Mouse (Mus musculus): ENCODE data around the gene Cdh18.
"Not testable (repeated sequence)": the region's sequence is repeated elsewhere in the genome, so short reads cannot be mapped to it uniquely, and the experiment has no call there.

Cdh18 gene

DNA sequence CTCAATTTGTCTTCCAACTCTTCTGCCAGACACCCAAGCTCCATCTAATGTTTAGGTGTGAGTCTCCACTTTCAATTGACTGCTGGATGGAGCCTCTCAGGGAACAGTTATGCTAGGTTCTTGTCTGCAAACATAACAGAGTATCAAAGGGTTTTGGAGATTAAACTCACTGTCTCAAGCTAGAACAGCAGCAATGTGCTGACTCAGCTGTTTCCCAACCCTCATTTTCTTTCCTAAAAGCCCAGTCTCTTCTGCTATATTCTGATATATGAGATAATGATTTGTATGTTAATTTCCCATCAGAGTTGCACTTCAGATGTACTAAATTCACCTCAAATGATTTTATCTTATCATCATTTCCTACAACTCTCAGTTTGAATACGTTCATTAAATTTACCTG is 398.4 kb downstream of the Cdh18 start:
- no peak for DNase-seq (ENCODE audit: low read depth, low spot score)

DNA sequence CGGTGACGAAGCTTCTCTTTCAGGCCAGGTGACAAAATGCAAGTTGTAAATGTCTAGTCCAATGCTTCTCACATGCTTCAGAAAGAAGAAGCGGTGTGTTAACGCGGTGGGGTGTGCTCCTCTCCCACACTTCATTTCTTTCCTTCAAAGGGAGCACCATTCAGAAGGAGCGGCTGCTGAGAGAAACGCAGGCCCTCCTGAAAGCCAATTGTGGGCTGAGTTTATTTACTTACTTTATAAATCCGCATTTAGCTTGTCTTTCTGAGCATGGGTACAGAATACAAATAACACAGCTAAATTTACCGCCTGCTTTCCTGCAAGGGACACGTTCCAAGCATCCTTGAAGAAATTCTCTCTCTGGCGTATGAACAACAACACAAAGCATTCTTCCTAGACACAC is 420.6 kb downstream of the Cdh18 start:
- no peak for DNase-seq (ENCODE audit: low read depth, low spot score)

DNA sequence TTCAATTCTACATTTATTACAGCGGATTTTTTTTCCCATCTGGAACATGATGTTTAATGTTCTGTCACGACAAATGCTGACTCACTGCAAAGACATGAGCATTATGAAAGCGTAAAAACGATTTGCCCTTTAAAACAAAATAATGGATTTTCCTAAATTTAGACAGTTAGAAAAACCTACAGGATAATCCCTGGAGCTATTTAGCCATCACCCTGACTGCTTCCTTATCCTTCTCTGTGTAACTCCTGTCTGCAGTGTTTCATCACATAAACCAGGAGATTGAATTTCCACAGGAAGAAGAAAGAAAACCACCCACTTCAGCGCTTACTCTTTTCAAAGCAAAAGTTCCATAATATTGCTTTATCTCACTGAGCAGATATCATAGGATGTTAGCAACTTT is 431.3 kb downstream of the Cdh18 start:
- no peak for DNase-seq (ENCODE audit: low read depth, low spot score)

DNA sequence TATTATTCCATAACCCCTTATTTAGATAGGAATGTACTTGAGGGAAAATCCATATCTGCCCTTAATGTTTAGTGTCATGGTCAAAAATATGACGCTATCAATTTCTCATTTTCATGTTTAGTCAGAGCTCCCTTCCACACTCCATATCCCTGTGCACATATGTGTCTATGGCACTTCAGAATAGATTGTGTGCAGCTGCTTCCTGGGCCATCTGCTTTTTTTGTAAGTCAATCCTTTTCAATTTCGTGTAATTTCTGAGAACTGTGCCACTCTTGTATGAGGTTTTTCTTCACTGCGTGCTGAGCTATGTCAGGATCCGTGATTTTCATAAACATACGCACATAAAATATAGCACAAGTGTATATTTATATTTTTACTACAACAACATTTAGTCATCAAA is 435.8 kb downstream of the Cdh18 start:
- no peak for DNase-seq (ENCODE audit: low read depth, low spot score)

DNA sequence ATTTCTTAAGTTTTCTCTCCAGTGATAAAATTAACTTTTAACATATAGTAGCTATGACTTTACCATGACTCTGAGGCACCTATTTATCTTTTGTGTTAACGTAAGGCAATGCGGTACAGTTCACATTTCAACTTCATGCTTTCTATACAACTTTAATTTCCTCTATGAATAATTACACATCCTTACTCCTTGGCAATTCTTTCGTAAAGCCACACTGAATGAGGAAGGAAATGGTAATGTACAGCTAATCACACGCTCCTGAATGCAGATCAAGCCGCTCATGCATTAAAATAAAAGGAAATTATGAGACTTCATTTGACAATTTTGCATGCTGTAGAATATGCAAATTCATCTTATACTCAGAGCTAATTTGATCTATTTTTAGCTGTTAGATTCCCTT is 467.9 kb downstream of the Cdh18 start:
- DNase-seq (ENCODE audit: low read depth, low spot score) = no peak

DNA sequence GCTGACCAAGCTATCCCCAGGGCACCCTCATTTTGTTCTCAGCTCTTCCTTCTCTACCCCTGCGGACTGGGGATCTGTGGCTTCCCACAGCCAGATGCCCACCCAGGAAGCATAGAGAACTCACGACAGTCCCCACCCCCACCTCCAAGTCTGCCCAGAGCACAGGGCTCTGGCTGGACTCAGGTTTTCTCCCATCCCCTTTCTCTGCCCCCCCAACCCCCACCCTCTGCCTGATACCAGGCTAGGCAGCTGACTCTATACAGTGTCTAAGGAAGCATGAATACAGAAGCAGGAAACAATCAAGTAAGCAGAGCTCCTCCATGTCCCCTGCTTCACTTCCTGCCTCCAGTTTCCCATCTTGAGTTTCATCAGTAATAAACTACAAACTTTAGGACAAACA is 472.3 kb downstream of the Cdh18 start:
- DNase-seq (ENCODE audit: low read depth, low spot score) = no peak

DNA sequence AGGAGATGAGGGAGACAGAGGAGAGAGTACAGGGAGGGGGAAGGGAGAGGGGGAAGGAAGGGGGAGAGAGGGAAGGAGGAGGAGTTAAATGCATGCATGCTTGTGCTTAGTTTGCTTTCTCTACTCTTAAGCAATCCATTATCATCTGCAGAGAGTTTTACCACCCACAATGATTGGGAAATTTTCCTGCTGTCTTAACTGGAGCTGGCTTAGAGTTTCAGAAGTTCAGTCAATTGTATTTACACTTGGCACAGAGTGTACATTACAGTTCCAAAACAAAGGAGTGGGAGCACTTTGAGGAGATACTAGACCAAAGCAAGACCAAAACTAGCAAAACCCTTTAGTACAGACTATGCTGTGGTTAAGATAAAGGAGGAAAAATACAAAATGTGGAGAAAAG is 473.8 kb downstream of the Cdh18 start:
- no peak for DNase-seq (ENCODE audit: low read depth, low spot score)

DNA sequence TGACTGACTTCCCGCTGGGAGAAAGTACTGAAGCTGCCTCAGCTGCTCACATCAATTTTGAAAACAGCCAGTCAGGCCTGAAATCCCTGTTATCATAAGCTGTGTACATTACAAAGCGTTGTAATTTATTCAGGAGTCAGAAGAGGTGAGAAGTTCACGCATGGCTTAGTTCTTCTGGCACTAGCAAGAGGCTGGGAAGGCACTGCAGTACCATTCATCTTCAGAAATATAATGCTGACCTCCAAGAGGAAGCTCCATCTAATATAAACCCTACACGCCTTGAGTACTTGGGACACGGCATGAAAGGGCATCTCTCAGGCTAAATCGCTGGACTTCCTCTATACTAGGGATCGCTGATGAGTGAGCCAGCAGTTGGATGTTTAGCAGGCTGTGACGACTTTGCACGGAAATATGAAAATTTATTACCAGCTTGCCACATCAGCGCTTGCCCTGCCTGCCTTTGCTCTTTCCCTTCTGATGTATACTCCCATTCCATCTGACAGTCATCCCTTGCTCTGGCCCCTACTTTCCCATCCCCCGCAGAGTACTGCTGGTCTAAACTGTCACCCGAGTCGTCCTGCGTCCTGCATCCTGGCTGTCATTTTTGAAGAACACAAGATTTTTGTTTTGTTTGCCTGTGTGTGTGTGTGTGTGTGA is 486.9 kb downstream of the Cdh18 start:
- DNase-seq (ENCODE audit: low read depth, low spot score) = no peak

DNA sequence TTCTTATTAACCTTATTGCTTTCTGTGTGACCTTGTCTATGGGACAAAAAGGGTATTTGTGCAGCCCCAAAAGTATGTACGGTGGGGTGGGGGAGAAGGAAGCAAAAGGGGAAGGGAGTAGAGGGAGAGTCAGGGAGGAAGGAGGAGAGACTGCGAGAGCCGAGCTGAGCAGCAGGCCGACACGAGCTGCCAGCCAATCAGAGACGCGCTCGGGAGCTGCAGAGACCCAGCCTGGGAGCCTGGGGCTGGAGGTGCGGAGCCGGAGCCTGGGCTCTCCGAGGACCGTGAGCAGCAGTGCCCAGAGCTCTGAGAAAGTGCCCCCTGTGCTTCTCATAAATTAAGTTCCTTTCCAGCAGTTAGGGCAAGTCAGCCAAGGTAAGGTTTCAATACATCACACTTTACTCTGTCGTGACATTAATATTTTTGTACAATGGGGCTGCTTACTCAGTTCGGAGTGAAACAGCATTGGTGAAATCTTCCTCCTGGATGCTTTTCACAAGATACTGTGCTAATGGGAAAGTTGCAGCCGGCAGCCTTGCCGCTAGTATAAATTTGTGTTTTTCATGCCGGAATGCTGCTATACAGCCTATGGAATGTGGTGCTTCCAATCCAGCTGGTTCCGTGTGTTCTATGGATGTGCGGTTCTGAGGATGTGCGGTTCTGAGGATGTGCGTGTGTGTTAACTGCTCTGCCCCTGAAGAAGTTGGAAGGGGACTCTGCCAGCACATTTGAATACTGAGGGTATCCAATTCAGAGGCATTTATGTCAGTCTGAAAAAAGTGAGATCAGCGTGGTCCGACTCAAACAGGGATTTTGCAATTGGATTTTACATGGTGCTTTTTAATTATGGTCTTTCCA is 487.6 kb downstream of the Cdh18 start:
- peak; percentile 50 for DNase-seq (ENCODE audit: low read depth, low spot score)

DNA sequence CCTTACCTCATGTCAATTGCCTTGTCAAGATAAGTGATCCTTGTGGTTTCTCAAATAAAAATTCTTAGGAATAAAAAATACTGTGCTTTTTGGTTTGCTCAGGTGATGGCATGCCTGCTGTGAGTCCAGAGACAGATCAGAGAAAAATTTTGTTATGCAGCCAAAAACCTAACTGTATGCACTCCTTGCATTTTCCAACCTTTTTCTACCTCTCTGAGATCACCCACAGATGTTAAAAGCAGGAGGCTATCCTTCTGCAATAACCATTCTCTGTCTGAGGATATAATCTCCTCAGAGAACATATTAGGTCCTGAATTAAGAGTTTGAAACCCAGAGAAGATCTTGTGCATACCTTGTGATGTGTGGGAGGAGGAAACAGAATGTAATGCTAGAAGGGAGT is 488.7 kb downstream of the Cdh18 start:
- no peak for DNase-seq (ENCODE audit: low read depth, low spot score)

DNA sequence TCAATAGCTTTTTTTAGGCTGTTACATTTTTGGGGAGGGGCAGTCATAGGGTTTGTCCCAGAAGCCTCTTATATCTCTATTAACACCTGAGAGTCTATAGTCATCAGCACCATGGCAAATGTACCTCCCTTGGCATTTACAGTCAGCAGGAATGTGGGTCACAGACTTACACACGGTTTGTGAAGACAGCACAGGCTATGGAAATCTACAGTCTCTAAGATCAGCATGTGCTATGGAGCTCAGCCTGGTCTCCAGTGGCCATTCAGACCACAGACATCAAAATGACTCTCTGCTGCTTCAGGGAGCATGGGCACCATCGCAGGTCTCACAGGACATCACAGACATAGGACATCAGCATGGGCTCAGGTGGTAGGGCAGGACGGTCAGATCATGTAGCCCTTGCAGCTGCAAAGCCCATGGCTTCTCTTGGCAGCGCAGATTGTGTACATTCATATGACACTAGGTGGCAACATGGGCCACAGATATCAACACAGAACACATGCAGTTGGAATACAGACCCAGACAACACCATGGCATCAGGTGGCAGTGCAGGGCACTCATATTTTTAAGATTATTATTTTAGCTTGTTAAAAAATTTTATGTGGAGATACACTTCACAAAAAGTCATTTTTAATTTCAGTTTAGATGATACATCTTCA is 497.4 kb downstream of the Cdh18 start:
- no peak for DNase-seq (ENCODE audit: low read depth, low spot score)

DNA sequence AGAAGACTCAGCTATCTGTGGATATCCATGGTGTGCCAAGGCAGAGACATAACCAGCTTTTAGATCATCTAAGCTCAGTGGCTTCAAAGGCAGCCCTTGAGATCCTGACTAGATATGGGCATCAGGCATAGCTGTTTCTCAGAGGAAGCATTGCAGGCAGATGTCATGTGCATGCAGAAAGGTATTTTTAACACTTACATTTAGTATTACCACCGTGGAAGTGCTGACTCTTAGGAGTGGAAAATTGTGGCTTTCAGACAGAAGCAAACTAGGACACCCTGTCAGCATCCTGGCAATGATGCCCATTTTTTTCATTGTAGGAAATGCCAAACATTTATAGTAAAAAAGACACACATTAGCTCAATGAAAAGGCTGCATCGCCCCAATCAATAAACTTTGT is 503.2 kb downstream of the Cdh18 start:
- DNase-seq (ENCODE audit: low read depth, low spot score) = no peak

DNA sequence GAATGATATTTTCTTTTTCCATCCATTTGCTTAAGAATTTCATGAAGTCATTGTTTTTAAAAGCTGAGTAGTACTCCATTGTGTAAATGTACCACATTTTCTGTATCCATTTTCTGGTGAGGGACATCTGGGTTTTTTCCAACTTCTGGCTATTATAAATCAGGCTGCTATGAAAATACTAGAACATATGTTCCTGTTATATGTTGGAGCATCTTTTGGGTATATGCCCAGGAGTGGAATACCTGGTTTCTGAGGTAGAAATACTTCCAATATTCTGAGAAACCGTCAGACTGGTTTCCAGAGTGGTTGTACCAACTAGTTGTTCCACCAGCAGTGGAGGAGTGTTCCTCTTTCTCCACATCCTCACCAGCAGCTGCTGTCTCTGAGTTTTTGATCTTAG is 536.5 kb downstream of the Cdh18 start:
- not testable (repeated sequence) for DNase-seq (ENCODE audit: low read depth, low spot score)

DNA sequence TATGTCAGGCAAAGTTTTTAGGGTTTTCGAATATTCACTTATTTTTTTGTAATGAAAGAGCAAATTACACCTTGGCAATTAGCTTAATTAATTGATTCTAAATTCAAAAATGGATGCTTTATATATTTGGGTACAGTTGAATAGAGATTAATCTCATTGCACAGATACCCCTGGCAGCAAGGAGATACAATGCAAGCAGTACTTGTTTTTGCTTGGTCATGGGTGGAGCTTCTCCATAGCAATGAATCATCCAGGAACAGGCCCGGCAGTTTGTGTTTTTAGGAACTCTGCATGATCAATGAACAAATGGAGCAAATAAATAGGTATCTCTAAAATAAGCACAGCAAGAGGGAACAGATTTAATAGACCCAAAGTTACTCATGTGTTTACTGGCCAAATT is 538.7 kb downstream of the Cdh18 start:
- DNase-seq (ENCODE audit: low read depth, low spot score) = no peak

DNA sequence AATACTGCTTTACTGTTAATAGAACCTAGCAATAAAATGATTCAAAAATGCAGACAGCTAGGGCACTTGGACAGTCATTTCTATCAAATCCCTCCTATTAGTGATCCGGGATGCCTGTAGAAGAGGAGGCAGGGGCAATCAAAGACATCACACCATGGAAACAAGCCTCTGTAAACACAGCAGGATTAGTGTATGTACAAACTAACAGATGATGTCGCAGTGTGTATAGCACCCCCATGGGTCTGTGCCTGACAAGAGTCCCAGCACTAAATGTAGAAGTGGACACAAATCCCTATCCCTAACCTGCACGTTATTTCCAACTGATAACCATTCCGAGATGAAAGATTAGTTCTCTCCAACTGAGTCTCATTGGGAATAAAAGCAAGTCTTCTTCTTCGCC is 547.8 kb downstream of the Cdh18 start:
- no peak for DNase-seq (ENCODE audit: low read depth, low spot score)

DNA sequence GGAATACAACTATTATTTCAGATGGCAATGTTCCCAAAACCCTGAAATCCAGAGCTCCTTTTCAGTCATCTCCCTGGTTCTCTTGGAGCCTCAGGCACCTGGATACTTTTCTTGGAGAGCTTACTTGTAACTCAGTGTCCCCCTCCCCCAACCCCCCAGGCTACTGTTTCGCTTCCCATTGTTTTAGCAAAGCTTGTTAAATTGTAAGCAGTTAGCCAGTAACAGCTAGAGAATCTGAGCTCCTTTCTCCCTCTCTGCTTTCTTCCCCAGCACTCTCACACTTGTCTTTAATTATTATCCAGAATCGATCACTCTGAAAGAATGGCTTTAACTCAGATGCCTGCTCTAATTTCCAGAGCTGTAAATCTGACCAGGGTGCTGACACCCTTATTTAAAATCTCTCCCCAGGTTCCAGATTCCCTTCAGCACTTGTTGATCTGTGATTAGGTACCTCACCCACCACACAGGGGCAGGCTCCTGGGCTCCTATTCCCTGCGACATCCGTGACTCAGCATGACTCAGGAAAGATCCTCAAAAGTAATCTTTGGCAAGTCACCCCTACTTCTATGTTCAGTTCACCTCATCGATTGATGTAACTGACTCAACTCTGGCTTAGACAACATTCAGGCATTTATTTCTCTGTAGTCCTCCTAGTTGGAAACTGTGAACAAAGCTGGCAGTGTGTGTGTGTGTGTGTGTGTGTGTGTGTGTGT is 556.0 kb downstream of the Cdh18 start:
- DNase-seq (ENCODE audit: low read depth, low spot score) = peak; percentile 62

DNA sequence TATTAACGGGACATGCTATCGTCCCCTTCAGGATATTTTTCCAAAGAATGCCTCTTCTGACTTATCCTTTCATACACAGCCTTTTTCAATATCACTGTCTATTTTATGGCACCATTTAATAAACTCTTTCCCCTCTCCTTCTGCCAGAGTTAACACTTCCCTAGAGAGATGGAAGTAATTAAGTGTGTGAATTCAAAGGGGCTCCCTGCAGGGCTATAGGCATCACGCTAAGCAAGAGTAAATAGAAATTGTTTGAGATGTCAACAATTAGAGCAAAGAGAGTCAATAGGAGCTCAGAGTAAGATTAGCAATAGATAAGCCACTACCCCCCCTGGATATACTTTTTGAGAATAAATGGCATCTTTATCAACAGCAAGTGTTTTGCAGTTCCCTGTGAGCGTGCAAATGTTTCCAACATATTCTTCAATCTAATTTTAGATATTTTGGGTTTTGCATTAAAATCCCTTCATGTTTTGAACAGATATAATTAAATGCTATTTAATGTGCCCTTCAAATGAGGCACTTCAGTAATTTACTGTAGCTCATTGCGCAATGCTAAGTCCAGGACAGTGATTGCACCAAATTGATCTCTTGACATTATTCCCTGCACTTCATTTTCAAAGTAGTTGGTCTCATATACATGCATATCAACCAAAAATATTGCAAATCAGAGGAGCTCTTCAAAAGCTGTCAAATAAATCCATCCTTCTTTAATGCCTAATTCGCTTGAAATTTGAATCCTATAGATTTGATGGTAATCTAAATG is 586.3 kb downstream of the Cdh18 start:
- DNase-seq (ENCODE audit: low read depth, low spot score) = no peak

DNA sequence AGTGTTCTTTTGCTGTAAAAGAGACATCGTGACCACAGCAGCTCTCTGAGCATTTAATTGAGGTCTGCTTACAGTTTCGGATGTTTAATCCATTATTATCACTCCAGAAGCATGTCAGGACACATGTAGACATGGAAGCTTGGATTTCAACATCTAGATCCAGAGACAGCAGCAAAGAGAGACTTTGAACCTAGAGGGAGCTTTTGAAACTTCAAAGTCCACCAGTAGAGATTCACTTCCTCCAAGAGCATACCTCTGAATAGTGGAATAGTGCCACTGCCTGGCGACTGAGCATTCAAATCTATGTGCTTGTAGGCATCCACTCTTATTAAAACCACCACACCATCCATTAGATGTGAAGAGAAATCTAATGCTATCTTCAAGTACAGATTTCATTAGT is 588.1 kb downstream of the Cdh18 start:
- DNase-seq (ENCODE audit: low read depth, low spot score) = no peak

DNA sequence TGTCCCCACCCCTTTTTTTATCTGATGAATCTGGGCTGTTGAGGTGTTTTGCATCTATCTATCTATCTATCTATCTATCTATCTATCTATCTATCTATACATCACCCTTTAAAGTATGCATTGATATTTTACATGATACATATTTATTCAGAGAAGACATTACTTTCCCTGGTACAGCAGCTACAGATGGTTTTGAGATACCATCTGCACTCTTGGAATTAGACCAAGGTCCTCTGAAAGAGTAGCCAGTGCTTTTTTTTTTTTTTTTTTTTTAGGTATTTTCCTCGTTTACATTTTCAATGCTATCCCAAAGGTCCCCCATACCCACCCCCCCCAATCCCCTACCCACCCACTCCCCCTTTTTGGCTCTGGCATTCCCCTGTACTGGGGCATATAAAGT is 594.1 kb downstream of the Cdh18 start:
- DNase-seq (ENCODE audit: low read depth, low spot score) = not testable (repeated sequence)

DNA sequence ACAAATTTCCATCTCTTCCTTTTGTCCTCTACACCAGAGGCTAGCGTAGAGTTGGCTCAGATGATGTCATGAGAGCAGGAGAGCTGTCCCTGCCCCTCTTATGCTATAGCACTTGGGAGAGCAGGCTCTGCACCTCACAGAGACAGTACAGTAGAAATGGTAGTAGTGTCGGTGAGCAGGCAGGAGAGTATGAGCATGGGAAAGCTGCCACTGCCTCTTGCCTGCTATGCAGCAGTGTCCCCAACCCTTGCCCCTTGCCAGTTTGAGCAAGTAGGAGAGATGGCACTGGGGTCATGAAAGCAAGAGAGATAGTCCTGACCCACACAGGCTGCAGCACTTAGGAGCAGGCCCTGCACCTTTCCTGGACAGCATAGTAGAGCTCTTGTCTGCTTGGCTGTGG is 607.1 kb downstream of the Cdh18 start:
- DNase-seq (ENCODE audit: low read depth, low spot score) = no peak

DNA sequence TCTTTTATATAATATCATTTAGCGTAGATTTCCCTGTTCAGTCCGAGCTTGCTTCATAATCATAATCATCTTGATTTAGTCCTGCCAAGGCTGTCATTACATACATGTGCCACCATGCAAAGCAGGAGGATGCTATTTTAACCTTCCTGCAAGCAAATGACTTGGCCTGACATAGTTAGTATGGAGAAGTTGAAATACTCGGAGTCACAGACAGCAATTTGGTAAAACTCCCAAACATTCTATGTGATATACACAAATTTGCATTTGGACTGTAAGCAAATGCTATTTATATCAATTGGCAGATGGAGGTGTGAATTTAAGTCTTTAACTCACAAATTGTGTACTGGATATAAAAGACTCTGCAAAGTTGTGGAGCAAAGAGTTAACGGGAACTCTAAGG is 616.0 kb downstream of the Cdh18 start:
- no peak for DNase-seq (ENCODE audit: low read depth, low spot score)
